Mouse (Mus musculus) liver, embryonic 15.5 days (tissue): ENCODE measurements at regions not wholly inside any gene's neighbourhood (a gene's known extent, or its start where the extent isn't known, plus 50 kb on each side); places are given as distances from the start of the nearest gene placed in this dataset.
"Not testable (repeated sequence)": the region's sequence is repeated elsewhere in the genome, so short reads cannot be mapped to it uniquely, and the experiment has no call there.

Experiments
- ATAC-seq: fragments of 200-750 bp; cut with Nextera tagmentation; 2 replicates; pipeline ENCODE4 v1.8.0; 2017; ENCODE audit warnings: moderate number of reproducible peaks, mild to moderate bottlenecking, moderate library complexity; ENCODE audit not compliant: insufficient read depth
- H3K27ac ChIP-seq: fragments of 300-500 bp; sonication (generic); replicated peaks from 2 replicates; pipeline ENCODE4 v1.5.1; 2015; ENCODE audit warnings: mild to moderate bottlenecking, inconsistent platforms
- H3K27me3 ChIP-seq: fragments of 300-500 bp; sonication (generic); 2 replicates; pipeline ENCODE4 v1.6.1; 2015; ENCODE audit warnings: mild to moderate bottlenecking, inconsistent platforms
- H3K36me3 ChIP-seq: fragments of 300-500 bp; sonication (generic); replicated peaks from 2 replicates; pipeline ENCODE4 v1.6.1; 2015; ENCODE audit warnings: moderate library complexity, mild to moderate bottlenecking, inconsistent platforms
- H3K4me1 ChIP-seq: fragments of 300-500 bp; sonication (generic); replicated peaks from 2 replicates; pipeline ENCODE4 v1.6.1; 2015; ENCODE audit warnings: inconsistent platforms
- H3K4me2 ChIP-seq: fragments of 300-500 bp; sonication (generic); 2 replicates; pipeline ENCODE4 v1.6.1; 2015; ENCODE audit warnings: moderate library complexity, mild to moderate bottlenecking, inconsistent platforms
- H3K4me3 ChIP-seq: fragments of 300-500 bp; sonication (generic); replicated peaks from 2 replicates; pipeline ENCODE4 v1.5.1; 2015; ENCODE audit warnings: mild to moderate bottlenecking, inconsistent platforms
- H3K9ac ChIP-seq: fragments of 300-500 bp; sonication (generic); 2 replicates; pipeline ENCODE4 v1.6.1; 2015; ENCODE audit warnings: moderate library complexity, mild to moderate bottlenecking, inconsistent platforms
- H3K9me3 ChIP-seq: fragments of 300-500 bp; sonication (generic); replicated peaks from 2 replicates; pipeline ENCODE4 v1.6.1; 2016; ENCODE audit warnings: inconsistent platforms
- WGBS: fragments of 180-500 bp; shearing (Covaris S2); methylation state at CpG from one replicate; pipeline ENCODE4 v1.1.7; 2015; ENCODE audit warnings: mixed read lengths; ENCODE audit not compliant: insufficient replicate concordance; 5-methylcytosine and 5-hydroxymethylcytosine counted together

DNA sequence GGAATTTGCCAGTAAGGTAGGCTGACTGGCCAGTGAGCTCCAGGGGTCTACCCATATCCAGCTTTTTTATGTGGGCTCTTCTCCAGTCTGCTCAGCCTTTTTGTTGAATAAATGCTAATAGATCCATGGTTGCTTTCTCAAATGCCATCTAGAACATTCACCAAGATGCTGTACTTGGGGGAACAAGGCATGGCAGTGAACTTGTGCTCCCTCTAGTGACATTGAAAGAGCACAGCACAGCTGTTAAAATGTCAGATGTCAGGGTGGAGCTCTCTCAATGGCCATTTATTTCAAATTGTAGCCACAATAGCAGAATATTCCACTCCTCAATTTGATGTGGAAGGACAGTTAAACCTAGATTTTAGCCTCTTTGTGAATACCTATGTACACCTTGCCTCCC lies 86.3 kb downstream of the Kcnk1 start:
- Histone ChIP-seq H3K9ac (no peak overlapping the region), H3K27ac (no peak overlapping the region), H3K4me3 (no peak overlapping the region), H3K27me3 (no peaks in the 10 kb centered on the region), H3K36me3 (no peaks in the 10 kb centered on the region), H3K4me2 (no peak overlapping the region), H3K9me3 (no peaks in the 10 kb centered on the region), H3K4me1 (no peaks in the 10 kb centered on the region)
- ATAC-seq = no peak

DNA sequence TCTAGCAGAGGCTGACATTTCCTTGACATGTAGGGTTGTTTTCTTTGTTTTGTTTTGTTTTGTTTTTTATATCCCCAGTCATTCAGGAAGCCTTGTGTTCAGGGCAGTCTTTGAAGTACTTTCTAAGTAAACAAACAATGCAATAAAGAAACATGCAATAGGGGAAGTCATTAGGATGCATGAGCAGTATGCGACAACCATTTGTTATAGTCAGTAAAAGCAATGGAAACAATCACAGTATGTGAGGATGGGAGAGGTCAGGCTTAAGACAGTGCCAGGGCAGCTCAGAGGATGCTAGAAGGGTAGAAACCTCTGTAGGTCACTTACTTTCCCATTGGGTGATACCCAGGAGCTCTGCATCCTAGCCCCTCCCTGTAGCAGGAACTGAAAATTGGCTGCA lies 87.9 kb downstream of the Kcnk1 start:
- H3K4me3 ChIP-seq = no peak overlapping the region
- no peak overlapping the region for H3K9ac ChIP-seq
- no peak for ATAC-seq
- WGBS = 40% methylated on average over 1 of the region's 1 CpGs
- no peak overlapping the region for H3K4me2 ChIP-seq
- H3K36me3 ChIP-seq = no peaks in the 10 kb centered on the region
- H3K9me3 ChIP-seq = no peaks in the 10 kb centered on the region
- H3K27ac ChIP-seq = no peak overlapping the region
- no peaks in the 10 kb centered on the region for H3K27me3 ChIP-seq
- H3K4me1 ChIP-seq = no peaks in the 10 kb centered on the region

DNA sequence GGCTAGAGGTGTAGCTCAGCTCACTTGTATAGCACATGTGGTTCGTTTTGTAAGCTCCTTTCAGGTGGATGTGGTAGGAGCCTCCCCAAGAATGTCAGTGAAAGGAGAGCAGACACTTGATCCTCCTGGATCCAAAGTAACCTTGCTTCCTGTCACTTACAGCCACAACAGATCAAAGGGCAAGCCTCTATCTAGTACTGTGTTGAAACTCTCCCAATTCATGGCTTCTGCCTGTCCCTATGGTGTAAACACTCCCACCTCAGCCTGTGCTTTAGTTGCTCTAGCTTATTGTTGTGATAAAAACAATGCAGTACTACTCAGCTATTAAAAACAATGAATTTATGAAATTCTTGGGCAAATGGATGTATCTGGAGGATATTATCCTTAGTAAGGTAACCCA lies 95.8 kb downstream of the Kcnk1 start:
- Histone ChIP-seq H3K4me3 (no peak overlapping the region), H3K4me2 (no peak overlapping the region), H3K4me1 (no peaks in the 10 kb centered on the region), H3K9ac (no peak overlapping the region), H3K36me3 (no peaks in the 10 kb centered on the region), H3K9me3 (0 out of 2 replicates have a peak, but pooled peaks cover 3% of the 10 kb centered on the region), H3K27ac (no peak overlapping the region), H3K27me3 (no peaks in the 10 kb centered on the region)
- WGBS = 23% methylated on average over 1 of the region's 1 CpGs
- no peak for ATAC-seq

DNA sequence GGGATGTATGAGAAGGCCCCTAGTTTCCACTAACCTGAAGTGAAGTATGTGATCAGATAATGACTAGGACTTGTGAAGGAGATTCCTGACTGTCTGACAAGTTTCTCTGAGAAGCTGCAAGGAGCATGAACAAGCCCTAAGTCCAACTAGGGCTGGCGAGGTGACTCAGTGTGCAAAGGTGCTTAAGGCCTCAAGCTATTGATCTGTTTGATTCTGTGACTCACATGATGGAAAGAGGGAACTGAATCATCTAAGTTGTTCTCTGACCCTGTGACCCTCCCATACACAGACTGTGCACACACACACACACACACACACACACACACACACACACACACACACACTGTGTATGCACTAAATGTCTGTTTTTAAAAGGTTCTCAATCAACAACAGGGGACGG lies 99.0 kb downstream of the Kcnk1 start:
- Histone ChIP-seq H3K9me3 (0 out of 2 replicates have a peak, but pooled peaks cover 2% of the 10 kb centered on the region), H3K27ac (no peak overlapping the region), H3K27me3 (no peaks in the 10 kb centered on the region), H3K4me3 (no peak overlapping the region), H3K4me2 (no peak overlapping the region), H3K4me1 (no peaks in the 10 kb centered on the region), H3K36me3 (no peaks in the 10 kb centered on the region), H3K9ac (no peak overlapping the region)
- WGBS = 30% methylated on average over 2 of the region's 2 CpGs
- no peak for ATAC-seq

DNA sequence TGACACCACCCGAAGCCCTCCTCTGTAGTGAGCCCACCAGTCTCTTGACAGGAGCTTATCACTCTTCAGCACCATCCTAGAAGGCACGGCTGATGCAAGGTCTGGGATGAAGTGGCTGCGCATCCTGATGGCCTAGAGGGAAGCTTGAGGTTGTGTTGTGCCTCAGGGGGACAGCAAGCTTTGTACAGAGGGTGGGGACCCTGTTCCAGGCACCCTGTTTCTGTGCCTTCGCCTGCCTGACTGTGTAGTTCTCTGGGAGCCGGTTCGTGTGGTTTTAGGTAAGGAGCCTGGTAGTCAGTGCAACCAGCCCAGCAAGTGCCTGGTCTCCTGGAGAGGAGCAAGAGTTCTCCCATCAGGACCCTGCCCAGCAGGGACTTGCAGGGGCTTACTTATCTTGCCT lies 101.1 kb downstream of the Kcnk1 start:
- 51% methylated on average over 6 of the region's 6 CpGs for WGBS
- Histone ChIP-seq H3K9ac (no peak overlapping the region), H3K36me3 (no peaks in the 10 kb centered on the region), H3K4me1 (no peaks in the 10 kb centered on the region), H3K27me3 (no peaks in the 10 kb centered on the region), H3K4me3 (no peak overlapping the region), H3K4me2 (no peak overlapping the region), H3K9me3 (no peaks in the 10 kb centered on the region), H3K27ac (no peak overlapping the region)
- ATAC-seq = no peak

DNA sequence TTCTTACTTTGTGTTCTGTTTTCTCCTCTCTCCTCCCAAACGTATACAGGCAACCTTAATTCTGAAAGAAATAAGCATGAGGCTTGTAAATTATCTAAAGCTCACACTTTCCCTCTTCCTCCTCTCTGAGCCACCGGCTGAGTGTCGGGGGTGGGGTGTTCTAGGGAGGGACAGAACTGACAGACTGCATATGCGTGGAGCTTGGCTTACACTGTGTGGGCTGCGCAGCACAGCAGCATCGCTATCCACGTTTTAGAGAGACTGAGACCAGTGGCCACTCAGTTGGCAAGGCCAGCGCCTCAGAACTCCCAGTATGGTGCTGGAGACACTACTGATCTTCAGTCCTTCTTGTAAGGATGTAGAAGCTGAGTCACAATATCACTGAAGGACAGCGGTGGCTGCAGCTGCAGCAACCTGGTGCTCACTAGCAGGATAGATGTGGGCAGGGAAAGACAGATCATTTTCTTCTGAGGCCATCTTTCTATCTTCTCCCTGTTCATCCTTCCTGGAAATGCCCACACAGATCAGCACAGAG lies 101.7 kb downstream of the Kcnk1 start:
- Histone ChIP-seq H3K36me3 (no peaks in the 10 kb centered on the region), H3K4me3 (no peak overlapping the region), H3K4me2 (no peak overlapping the region), H3K9ac (no peak overlapping the region), H3K27ac (no peak overlapping the region), H3K9me3 (no peaks in the 10 kb centered on the region), H3K27me3 (no peaks in the 10 kb centered on the region), H3K4me1 (no peaks in the 10 kb centered on the region)
- no peak for ATAC-seq
- WGBS = 43% methylated on average over 9 of the region's 9 CpGs

DNA sequence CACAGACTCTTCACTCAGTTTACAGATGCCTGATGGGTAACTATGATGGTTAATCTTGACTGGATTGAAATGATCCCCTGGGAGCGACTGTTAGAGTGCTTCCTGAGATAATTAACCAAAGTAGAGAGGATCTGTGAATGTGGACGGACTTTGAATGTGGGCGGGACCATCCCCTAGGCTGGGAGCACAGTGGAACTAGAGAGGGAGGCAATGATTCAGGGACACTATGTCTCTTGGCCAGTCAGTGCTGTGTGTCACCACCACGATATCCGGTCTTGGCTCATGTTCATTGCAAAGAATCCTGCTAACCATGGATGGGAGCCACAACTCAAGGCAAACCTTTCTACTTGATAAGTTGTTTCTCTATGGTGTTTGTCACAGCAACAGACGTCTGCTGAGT lies 103.9 kb downstream of the Kcnk1 start:
- 65% methylated on average over 6 of the region's 6 CpGs for WGBS
- H3K4me1 ChIP-seq = no peaks in the 10 kb centered on the region

DNA sequence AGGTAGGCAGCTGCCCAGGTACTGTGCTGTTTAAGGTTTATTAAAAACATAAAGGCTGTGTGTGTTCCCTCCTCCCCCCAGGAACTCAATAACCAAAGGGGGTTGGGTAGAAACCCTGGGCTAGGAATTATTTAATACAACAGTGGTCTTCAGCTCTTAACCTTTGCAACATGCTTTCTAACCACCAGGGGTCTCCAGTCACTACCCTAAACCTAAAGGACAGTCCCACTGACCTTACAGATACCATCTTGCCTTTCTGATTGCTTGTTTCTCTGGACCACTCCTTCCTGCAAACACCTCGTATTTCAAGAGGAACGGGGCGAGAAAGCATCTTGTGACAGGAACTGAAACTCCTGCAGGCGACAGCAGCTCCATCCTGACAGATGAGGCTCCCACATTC lies 104.9 kb downstream of the Kcnk1 start:
- no peaks in the 10 kb centered on the region for H3K9me3 ChIP-seq
- ATAC-seq = no peak
- H3K4me2 ChIP-seq = no peak overlapping the region
- WGBS = 47% methylated on average over 4 of the region's 4 CpGs
- H3K27me3 ChIP-seq = no peaks in the 10 kb centered on the region
- no peaks in the 10 kb centered on the region for H3K4me1 ChIP-seq
- H3K36me3 ChIP-seq = no peaks in the 10 kb centered on the region
- no peak overlapping the region for H3K9ac ChIP-seq
- H3K4me3 ChIP-seq = no peak overlapping the region
- H3K27ac ChIP-seq = no peak overlapping the region

More for the DNA sequence above, 103.9 kb downstream of the Kcnk1 start:
- no peaks in the 10 kb centered on the region for H3K27me3 ChIP-seq
- no peak overlapping the region for H3K27ac ChIP-seq
- H3K36me3 ChIP-seq = no peaks in the 10 kb centered on the region
- ATAC-seq = no peak
- no peaks in the 10 kb centered on the region for H3K9me3 ChIP-seq
- no peak overlapping the region for H3K4me2 ChIP-seq
- no peak overlapping the region for H3K9ac ChIP-seq
- no peak overlapping the region for H3K4me3 ChIP-seq

DNA sequence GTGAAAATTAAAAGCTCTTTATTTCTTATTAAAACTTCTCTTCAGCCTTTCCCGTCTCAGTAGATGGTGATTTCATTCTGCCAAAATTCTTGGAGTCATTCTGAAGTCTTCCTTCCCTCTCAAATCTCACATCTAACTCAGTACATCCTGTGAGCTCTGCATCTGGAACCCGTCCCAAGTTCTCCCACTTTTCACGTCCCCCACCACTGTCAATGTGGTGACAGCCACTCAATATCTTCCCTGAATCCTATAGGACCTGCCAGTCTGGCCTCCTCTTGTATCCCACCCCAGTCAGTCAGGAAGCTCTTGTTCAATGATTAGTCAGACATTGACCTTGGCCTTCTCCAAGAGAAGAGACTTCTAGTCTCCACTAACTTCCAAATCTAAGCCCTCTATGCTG lies 110.1 kb downstream of the Kcnk1 start:
- Histone ChIP-seq H3K9me3 (no peaks in the 10 kb centered on the region), H3K9ac (no peak overlapping the region), H3K27ac (no peak overlapping the region), H3K36me3 (no peaks in the 10 kb centered on the region), H3K4me2 (no peak overlapping the region), H3K27me3 (no peaks in the 10 kb centered on the region), H3K4me1 (no peaks in the 10 kb centered on the region), H3K4me3 (no peak overlapping the region)
- WGBS = 60% methylated on average over 3 of the region's 3 CpGs
- no peak for ATAC-seq

DNA sequence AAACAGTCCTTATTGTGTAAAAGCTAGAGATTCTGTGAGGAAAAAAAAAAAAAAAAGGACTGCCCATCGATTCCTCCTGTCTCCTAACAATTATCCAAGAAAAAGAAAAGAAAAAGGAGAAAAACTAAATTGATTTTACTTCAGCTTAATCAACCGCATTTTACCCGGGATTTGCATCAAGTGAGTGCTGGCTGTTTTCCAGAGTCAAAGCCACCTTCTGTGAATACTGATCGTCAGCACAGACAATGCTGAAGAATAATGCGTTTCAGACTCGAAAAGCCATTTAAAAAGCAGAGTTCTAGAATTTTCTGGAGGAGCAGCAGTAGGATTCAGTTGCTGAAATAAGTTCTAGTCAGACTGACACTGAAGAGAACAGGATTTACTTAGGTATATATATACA lies 131.1 kb downstream of the Kcnk1 start:
- WGBS = 60% methylated on average over 6 of the region's 6 CpGs
- no peaks in the 10 kb centered on the region for H3K9me3 ChIP-seq
- no peaks in the 10 kb centered on the region for H3K27me3 ChIP-seq
- no peaks in the 10 kb centered on the region for H3K36me3 ChIP-seq
- no peak overlapping the region for H3K27ac ChIP-seq
- H3K4me3 ChIP-seq = no peak overlapping the region
- no peak overlapping the region for H3K9ac ChIP-seq
- H3K4me1 ChIP-seq = no peaks in the 10 kb centered on the region
- no peak overlapping the region for H3K4me2 ChIP-seq
- no peak for ATAC-seq

DNA sequence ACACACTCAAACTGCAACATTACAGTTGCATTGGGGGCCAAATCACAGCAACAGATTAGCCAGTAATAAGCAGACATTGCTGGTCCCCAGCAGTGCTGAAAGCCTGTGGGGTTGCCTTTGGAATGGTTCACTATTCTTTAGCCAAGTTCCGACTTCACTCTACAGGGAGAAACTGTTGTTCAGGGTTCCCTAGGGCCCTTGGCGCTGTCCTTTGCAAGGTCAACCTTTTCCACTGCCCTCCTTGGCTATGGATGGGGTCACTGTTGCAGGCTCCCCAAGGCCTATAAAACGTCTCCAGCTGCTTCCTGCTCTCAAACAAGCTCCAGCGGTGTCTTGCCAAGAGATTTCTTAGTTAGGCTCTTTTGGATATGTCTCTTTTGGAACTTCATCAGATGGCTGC lies 137.1 kb downstream of the Kcnk1 start:
- H3K4me3 ChIP-seq = no peak overlapping the region
- no peaks in the 10 kb centered on the region for H3K4me1 ChIP-seq
- no peak overlapping the region for H3K27ac ChIP-seq
- 57% methylated on average over 4 of the region's 4 CpGs for WGBS
- H3K4me2 ChIP-seq = no peak overlapping the region
- ATAC-seq = no peak
- no peaks in the 10 kb centered on the region for H3K36me3 ChIP-seq
- H3K27me3 ChIP-seq = no peaks in the 10 kb centered on the region
- no peak overlapping the region for H3K9ac ChIP-seq
- H3K9me3 ChIP-seq = no peaks in the 10 kb centered on the region

DNA sequence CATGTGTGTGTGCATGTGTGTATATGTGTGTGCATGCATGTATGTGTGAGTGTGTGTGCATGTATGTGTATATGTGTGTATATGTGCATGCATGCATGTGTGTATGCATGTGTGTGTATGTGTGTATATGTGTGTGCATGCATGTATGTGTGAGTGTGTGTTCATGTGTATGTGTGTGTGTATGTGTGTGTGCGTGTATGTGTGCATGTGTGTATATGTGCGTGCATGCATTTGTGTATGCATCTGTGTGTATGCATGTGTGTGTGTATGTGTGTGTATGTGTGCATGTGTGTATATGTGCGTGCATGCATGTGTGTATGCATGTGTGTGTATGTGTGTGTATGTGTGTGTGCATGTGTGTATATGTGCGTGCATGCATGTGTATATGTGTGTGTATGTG lies 137.9 kb downstream of the Kcnk1 start:
- not testable (repeated sequence) for H3K4me2 ChIP-seq

More for the DNA sequence above, 137.9 kb downstream of the Kcnk1 start:
- H3K4me1 ChIP-seq, H3K27me3 ChIP-seq, H3K9ac ChIP-seq, H3K36me3 ChIP-seq, H3K4me3 ChIP-seq, H3K27ac ChIP-seq, ATAC-seq, H3K9me3 ChIP-seq: not testable (repeated sequence)
- 72% methylated on average over 4 of the region's 4 CpGs for WGBS
